Mouse (Mus musculus): ENCODE results near the gene Calm3.

Calm3 gene

GRCm38 (mm10) chr7:16904120-16904675, 19.7 kb downstream of the Calm3 start:
- in situ Hi-C loops (cut with MboI; ENCODE audit: unreplicated experiment in 2 of 2): loop anchor here in 1 of 2 experiments (10.0 kb wide), 1 partner anchor 279 kb away; no protein-coding TSS in a partner anchor

GRCm38 (mm10) chr7:16903439-16903955, 20.4 kb downstream of the Calm3 start:
- in situ Hi-C loops (cut with MboI; ENCODE audit: unreplicated experiment in 2 of 2): loop anchor here in 1 of 2 experiments (10.0 kb wide), 1 partner anchor 279 kb away; no protein-coding TSS in a partner anchor

- in situ Hi-C loops (cut with MboI; ENCODE audit: unreplicated experiment in 2 of 2): loop anchor here in 1 of 2 experiments (10.0 kb wide), 1 partner anchor 276 kb away; no protein-coding TSS in a partner anchor
Measured at GRCm38 (mm10) chr7:16900526-16900925, 23.4 kb downstream of the Calm3 start.

- in situ Hi-C loops (cut with MboI; ENCODE audit: unreplicated experiment in 2 of 2): loop anchor here in 1 of 2 experiments (10.0 kb wide), 1 partner anchor 151 kb away; no protein-coding TSS in a partner anchor
Measured at GRCm38 (mm10) chr7:16895511-16895910, 28.4 kb downstream of the Calm3 start.

GRCm38 (mm10) chr7:16895000-16895399, 28.9 kb downstream of the Calm3 start:
- in situ Hi-C loops (cut with MboI; ENCODE audit: unreplicated experiment in 2 of 2): loop anchor here in 1 of 2 experiments (10.0 kb wide), 1 partner anchor 150 kb away; no protein-coding TSS in a partner anchor

GRCm38 (mm10) chr7:16894279-16894678, 29.6 kb downstream of the Calm3 start:
- in situ Hi-C loops (cut with MboI; ENCODE audit: unreplicated experiment in 2 of 2): loop anchor here in 1 of 2 experiments (10.0 kb wide), 1 partner anchor 149 kb away; no protein-coding TSS in a partner anchor

GRCm38 (mm10) chr7:16893612-16894011, 30.3 kb downstream of the Calm3 start:
- in situ Hi-C loops (cut with MboI; ENCODE audit: unreplicated experiment in 2 of 2): loop anchor here in 1 of 2 experiments (10.0 kb wide), 1 partner anchor 149 kb away; no protein-coding TSS in a partner anchor

GRCm38 (mm10) chr7:16892352-16892730, 31.6 kb downstream of the Calm3 start:
- in situ Hi-C loops (cut with MboI; ENCODE audit: unreplicated experiment in 2 of 2): loop anchor here in 1 of 2 experiments (10.0 kb wide), 1 partner anchor 148 kb away; no protein-coding TSS in a partner anchor

GRCm38 (mm10) chr7:16891641-16892351, 32.1 kb downstream of the Calm3 start, which contains the start of gene Gng8:
Gene Gng8 (plus strand): TSS chr7:16891786.
- in situ Hi-C loops (cut with MboI; ENCODE audit: unreplicated experiment in 2 of 2): loop anchor here in 1 of 2 experiments (10.0 kb wide), 1 partner anchor 147 kb away; no protein-coding TSS in a partner anchor

- in situ Hi-C loops (cut with MboI; ENCODE audit: unreplicated experiment in 2 of 2): loop anchor here in 1 of 2 experiments (10.0 kb wide), 1 partner anchor 146 kb away; no protein-coding TSS in a partner anchor
Measured at GRCm38 (mm10) chr7:16890944-16891343, 33.0 kb downstream of the Calm3 start.

- in situ Hi-C loops (cut with MboI; ENCODE audit: unreplicated experiment in 2 of 2): loop anchor here in 1 of 2 experiments (10.0 kb wide), 1 partner anchor 146 kb away; no protein-coding TSS in a partner anchor
Measured at GRCm38 (mm10) chr7:16890536-16890935, 33.4 kb downstream of the Calm3 start.

- in situ Hi-C loops (cut with MboI; ENCODE audit: unreplicated experiment in 2 of 2): loop anchor here in 1 of 2 experiments (10.0 kb wide), 1 partner anchor 251 kb away; no protein-coding TSS in a partner anchor
Measured at GRCm38 (mm10) chr7:16885905-16886304, 38.0 kb downstream of the Calm3 start.

- in situ Hi-C loops (cut with MboI; ENCODE audit: unreplicated experiment in 2 of 2): loop anchor here in 1 of 2 experiments (10.0 kb wide), 1 partner anchor 251 kb away; no protein-coding TSS in a partner anchor
Measured at GRCm38 (mm10) chr7:16885271-16885776, 38.6 kb downstream of the Calm3 start.

GRCm38 (mm10) chr7:16884334-16884733, 39.6 kb downstream of the Calm3 start:
- in situ Hi-C loops (cut with MboI; ENCODE audit: unreplicated experiment in 2 of 2): loop anchor here in 1 of 2 experiments (10.0 kb wide), 1 partner anchor 250 kb away; no protein-coding TSS in a partner anchor

GRCm38 (mm10) chr7:16883162-16883561, 40.8 kb downstream of the Calm3 start:
- in situ Hi-C loops (cut with MboI; ENCODE audit: unreplicated experiment in 2 of 2): loop anchor here in 1 of 2 experiments (10.0 kb wide), 1 partner anchor 248 kb away; no protein-coding TSS in a partner anchor

GRCm38 (mm10) chr7:16880615-16881014, 43.3 kb downstream of the Calm3 start:
- in situ Hi-C loops (cut with MboI; ENCODE audit: unreplicated experiment in 2 of 2): loop anchor here in 1 of 2 experiments (10.0 kb wide), 1 partner anchor 246 kb away; no protein-coding TSS in a partner anchor

- in situ Hi-C loops (cut with MboI; ENCODE audit: unreplicated experiment in 2 of 2): loop anchor here in 1 of 2 experiments (5.0 to 10.0 kb wide), 2 partner anchors 42 to 245 kb away; partner anchors contain the start of gene Calm3
Measured at GRCm38 (mm10) chr7:16879796-16880547, 43.9 kb downstream of the Calm3 start.

- in situ Hi-C loops (cut with MboI; ENCODE audit: unreplicated experiment in 2 of 2): loop anchor here in 1 of 2 experiments (5.0 kb wide), 1 partner anchor 45 kb away; the partner anchor contains the start of gene Calm3
Measured at GRCm38 (mm10) chr7:16877717-16878116, 46.2 kb downstream of the Calm3 start.

GRCm38 (mm10) chr7:16876608-16877007, 47.3 kb downstream of the Calm3 start:
- in situ Hi-C loops (cut with MboI; ENCODE audit: unreplicated experiment in 2 of 2): loop anchor here in 1 of 2 experiments (5.0 kb wide), 1 partner anchor 46 kb away; the partner anchor contains the start of gene Calm3

Data from v-Abl transformed pro-B cells (cell line).